Mouse (Mus musculus) CD4-positive naive resting alpha-beta T cell, adult 57 days (primary cell): ENCODE results near the gene Flad1. TPM values are rescaled to one million over a fixed set of nuclear protein-coding genes. Genes with fewer than 3 reads are reported as not detected.

Experiments
- total RNA-seq: library from RNA; stranded (reverse); gene quantifications from one replicate; pipeline ENCODE4 v1.2.4, GENCODE M21; 2023

The Flad1 gene
- total RNA-seq, result 29.4 TPM

GRCm38 (mm10) chr3:89411490-89412393 lies at the start of gene Flad1:
Flad1 (minus strand) TSS chr3:89411870.

GRCm38 (mm10) chr3:89454401-89455177 lies 42.9 kb upstream of the Flad1 start, which contains the start of gene Pmvk:
Pmvk (plus strand) TSS chr3:89454541.

GRCm38 (mm10) chr3:89436176-89437113 lies 24.8 kb upstream of the Flad1 start, which contains the start of gene Pbxip1:
Pbxip1 (plus strand) TSS chr3:89436706.

GRCm38 (mm10) chr3:89430171-89431159 lies 18.8 kb upstream of the Flad1 start, which contains the start of gene Pygo2:
Pygo2 (plus strand) TSS chr3:89430214.

GRCm38 (mm10) chr3:89418170-89418860 lies 6.6 kb upstream of the Flad1 start, which contains the start of the genes Cks1b and Shc1:
Cks1b (minus strand) TSS chr3:89418383.
Shc1 (plus strand) TSS chr3:89418443.

GRCm38 (mm10) chr3:89402693-89403092 lies 9.0 kb downstream of the Flad1 start, which contains the start of gene Lenep:
Lenep (minus strand) TSS chr3:89402793.

GRCm38 (mm10) chr3:89394006-89394893 lies 17.4 kb downstream of the Flad1 start, which contains the start of gene Zbtb7b:
Zbtb7b (minus strand) TSS chr3:89394776.

GRCm38 (mm10) chr3:89365153-89365485 lies 46.6 kb downstream of the Flad1 start, which contains the start of gene Dcst1:
Dcst1 (minus strand) TSS chr3:89365253.

GRCm38 (mm10) chr3:89361675-89362074 lies 50.0 kb downstream of the Flad1 start, which contains the start of gene Dcst2:
Dcst2 (plus strand) TSS chr3:89361975.

Other genes with a start within 250 kb of the Flad1 start
- gene Clk2, start 247.1 kb downstream of the Flad1 start, total RNA-seq, result 132 TPM
- gene Scamp3, start 234.4 kb downstream of the Flad1 start, total RNA-seq, result 156 TPM
- gene Fam189b, start 228.7 kb downstream of the Flad1 start, total RNA-seq, result 129 TPM
- gene Gba, start 208.9 kb downstream of the Flad1 start, total RNA-seq, result 61.2 TPM
- 12.1 TPM for gene Thbs3, start 196.7 kb downstream of the Flad1 start, total RNA-seq
- gene Mtx1, start 184.8 kb downstream of the Flad1 start, total RNA-seq, result 205 TPM
- gene Muc1, start 182.8 kb downstream of the Flad1 start, total RNA-seq, result 0.50 TPM
- gene Krtcap2, start 165.9 kb downstream of the Flad1 start, total RNA-seq, result 94.5 TPM
- gene Trim46, start 165.6 kb downstream of the Flad1 start, total RNA-seq, result 2.0 TPM
- gene Dpm3, start 152.5 kb downstream of the Flad1 start, total RNA-seq, result 55.3 TPM
- 113 TPM for gene Slc50a1, start 141.3 kb downstream of the Flad1 start, total RNA-seq
- gene Efna1, start 130.7 kb downstream of the Flad1 start, total RNA-seq, result 0.41 TPM
- gene Efna3, start 88.9 kb downstream of the Flad1 start, total RNA-seq, result not detected
- not detected for gene Efna4, start 73.8 kb downstream of the Flad1 start, total RNA-seq
- 19.3 TPM for gene Adam15, start 61.9 kb downstream of the Flad1 start, total RNA-seq
- gene Dcst2, start 49.9 kb downstream of the Flad1 start, total RNA-seq, result 0.24 TPM
- gene Dcst1, start 46.6 kb downstream of the Flad1 start, total RNA-seq, result not detected
- 111 TPM for gene Zbtb7b, start 17.1 kb downstream of the Flad1 start, total RNA-seq
- gene Lenep, start 9.1 kb downstream of the Flad1 start, total RNA-seq, result not detected
- gene Cks1b, start 6.5 kb upstream of the Flad1 start, total RNA-seq, result 2.8 TPM
- 96.2 TPM for gene Shc1, start 6.6 kb upstream of the Flad1 start, total RNA-seq
- gene Pygo2, start 18.3 kb upstream of the Flad1 start, total RNA-seq, result 54.1 TPM
- 115 TPM for gene Pbxip1, start 24.8 kb upstream of the Flad1 start, total RNA-seq
- 8.2 TPM for gene Pmvk, start 42.7 kb upstream of the Flad1 start, total RNA-seq
- not detected for gene Kcnn3, start 108.3 kb upstream of the Flad1 start, total RNA-seq